Mouse (Mus musculus) C2C12 (cell line): ENCODE data around the gene Dock3. TPM values are rescaled to one million over a fixed set of nuclear protein-coding genes. Genes with fewer than 3 reads are reported as not detected.

ENCODE experiments used
- H3K27me3 ChIP-seq: one replicate; pipeline ENCODE4 v1.6.1; 2011; ENCODE audit not compliant: control insufficient read depth, insufficient read depth, insufficient read length
- H3K36me3 ChIP-seq: one replicate; pipeline ENCODE4 v1.6.1; 2011; ENCODE audit not compliant: control insufficient read depth, insufficient read depth
- H3K4me3 ChIP-seq: one replicate; pipeline ENCODE4 v1.5.1; 2011; ENCODE audit warnings: mild to moderate bottlenecking, control low read depth; ENCODE audit not compliant: poor library complexity, insufficient read depth, severe bottlenecking
- H3K79me2 ChIP-seq: one replicate; pipeline ENCODE4 v1.6.1; 2011; ENCODE audit not compliant: control insufficient read depth, insufficient read depth
- H3K79me3 ChIP-seq: one replicate; pipeline ENCODE4 v1.6.1; 2011; ENCODE audit warnings: low read depth, control low read depth
- H3ac ChIP-seq: one replicate; pipeline ENCODE3; 2011; ENCODE audit warnings: low read depth; ENCODE audit not compliant: control insufficient read depth, insufficient read length
- CEBPB ChIP-seq: IDR thresholded peaks from one replicate; pipeline ENCODE4 v1.6.1; 2011; ENCODE audit warnings: low read depth, mild to moderate bottlenecking, control low read depth, moderate library complexity
- CTCF ChIP-seq: IDR thresholded peaks from one replicate; pipeline ENCODE4 v1.5.1; 2011; ENCODE audit not compliant: control insufficient read depth, insufficient read depth, insufficient read length
- FOSL1 ChIP-seq: IDR thresholded peaks from one replicate; pipeline ENCODE4 v1.8.0; 2011; ENCODE audit warnings: mild to moderate bottlenecking, low read length; ENCODE audit not compliant: poor library complexity, insufficient read depth, severe bottlenecking
- MAX ChIP-seq: IDR thresholded peaks from one replicate; pipeline ENCODE4 v1.6.1; 2011; ENCODE audit warnings: mild to moderate bottlenecking, control low read depth
- MYOD1 ChIP-seq: IDR thresholded peaks from one replicate; pipeline ENCODE4 v1.6.1; 2011; ENCODE audit warnings: low read depth; ENCODE audit not compliant: control insufficient read depth, insufficient read length
- MYOG ChIP-seq: IDR thresholded peaks from one replicate; pipeline ENCODE4 v1.6.1; 2011; ENCODE audit not compliant: control insufficient read depth, insufficient read length; ENCODE audit errors: extremely low read depth
- USF1 ChIP-seq: IDR thresholded peaks from one replicate; pipeline ENCODE4 v1.6.1; 2011; ENCODE audit warnings: low read depth, mild to moderate bottlenecking, control low read depth, moderate library complexity
- polyA plus RNA-seq: library from polyadenylated mRNA; unstranded; fragments of >200 nt; fragmentation: generic; extraction: Trizol; gene quantifications from one replicate; pipeline ENCODE4 v1.2.1, GENCODE M21; 2012; ENCODE audit warnings: missing spikeins

Dock3 gene
- polyA plus RNA-seq, 1 experiment, result 0.26 TPM

DNA sequence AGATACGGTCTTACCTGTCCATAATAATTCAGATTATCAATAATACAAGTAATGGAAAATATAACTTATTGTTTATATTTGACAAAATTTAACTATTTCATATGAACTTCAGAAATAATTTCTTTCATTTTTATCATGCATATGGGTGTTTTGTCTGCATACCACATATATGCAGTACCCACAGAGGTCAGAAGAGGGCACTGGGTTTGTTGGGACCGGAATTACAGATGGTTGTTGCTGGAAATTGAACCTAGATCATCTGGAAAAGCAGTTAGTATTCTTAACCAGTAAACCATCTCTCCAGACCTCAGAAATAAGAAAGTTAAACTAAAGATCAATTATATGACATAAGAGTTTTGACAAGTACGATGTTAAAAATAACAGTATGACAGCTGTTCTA, 261.0 kb downstream of the Dock3 start:
- Histone ChIP-seq H3K79me3 (no peaks in the 10 kb centered on the region), H3K27me3 (peaks cover 15% of the 10 kb centered on the region)

DNA sequence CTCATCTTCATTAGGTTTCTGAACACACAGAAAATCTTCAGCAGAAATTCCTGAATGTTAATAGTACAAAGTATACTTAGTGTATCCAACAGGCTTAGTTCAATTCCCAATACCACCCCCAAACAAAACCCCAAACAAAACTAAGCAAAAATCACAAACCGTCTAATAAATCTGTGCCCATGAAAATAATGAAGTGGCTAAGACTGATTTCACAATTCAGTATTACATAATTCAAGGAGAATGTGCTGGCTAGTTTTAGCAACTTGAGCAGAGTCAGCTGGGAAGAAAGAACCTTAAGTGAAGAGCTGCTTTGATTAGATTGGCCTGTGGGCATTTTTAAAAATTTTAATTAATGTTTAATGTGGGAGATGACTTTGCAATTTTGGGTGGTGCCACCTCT, 273.3 kb downstream of the Dock3 start:
- H3K4me3 ChIP-seq, result no peak overlapping the region
- TF ChIP-seq FOSL1 (no peak), MYOD1 (no peak), MAX (no peak), CEBPB (no peak), USF1 (no peak), CTCF (no peak), MYOG (no peak)
- H3K79me2 ChIP-seq, result no peaks in the 10 kb centered on the region
- H3K27me3 ChIP-seq, result no peaks in the 10 kb centered on the region
- H3K79me3 ChIP-seq, result no peaks in the 10 kb centered on the region
- H3ac ChIP-seq, result no peak overlapping the region
- H3K36me3 ChIP-seq, result no peaks in the 10 kb centered on the region

More for the DNA sequence above, 261.0 kb downstream of the Dock3 start:
- TF ChIP-seq MYOG (no peak), MAX (no peak), CTCF (no peak)
- Histone ChIP-seq H3K36me3 (no peaks in the 10 kb centered on the region), H3ac (no peak overlapping the region), H3K4me3 (no peak overlapping the region), H3K79me2 (no peaks in the 10 kb centered on the region)

DNA sequence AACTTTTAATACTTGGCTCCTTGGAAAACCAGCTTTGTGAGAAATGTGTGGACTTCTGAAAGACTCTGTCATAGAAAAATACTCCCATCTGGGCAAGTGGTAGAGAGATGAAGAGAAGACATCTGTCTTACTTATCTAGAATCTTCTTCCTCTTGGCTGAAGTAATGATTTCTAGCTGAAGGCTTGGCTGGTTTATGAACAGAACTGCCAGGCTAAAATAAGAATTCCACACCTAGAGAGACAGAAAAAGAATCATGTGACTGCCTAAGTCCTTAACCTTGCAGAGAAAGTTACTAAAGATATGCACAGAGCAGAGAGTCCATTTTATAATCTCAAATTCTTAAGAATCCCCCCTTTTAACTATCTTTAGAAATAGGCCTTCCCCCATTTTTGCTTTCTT, 276.2 kb downstream of the Dock3 start:
- TF ChIP-seq CEBPB (no peak), MYOG (no peak), FOSL1 (no peak), MYOD1 (no peak)
- Histone ChIP-seq H3K27me3 (no peaks in the 10 kb centered on the region), H3K79me2 (no peaks in the 10 kb centered on the region), H3K79me3 (no peaks in the 10 kb centered on the region), H3ac (no peak overlapping the region), H3K4me3 (no peak overlapping the region), H3K36me3 (no peaks in the 10 kb centered on the region)

- Histone ChIP-seq H3ac (no peak overlapping the region), H3K4me3 (no peak overlapping the region), H3K79me2 (no peaks in the 10 kb centered on the region), H3K27me3 (no peaks in the 10 kb centered on the region), H3K36me3 (no peaks in the 10 kb centered on the region), H3K79me3 (no peaks in the 10 kb centered on the region)
- TF ChIP-seq MYOD1 (no peak), FOSL1 (no peak), CTCF (no peak), MAX (no peak), CEBPB (no peak), USF1 (no peak), MYOG (no peak)
These were observed 296.7 kb downstream of the Dock3 start for GRCm38 (mm10) chr9:106934998-106935397.

- Histone ChIP-seq H3K27me3 (peaks cover 14% of the 10 kb centered on the region), H3K79me2 (no peaks in the 10 kb centered on the region), H3K4me3 (no peak overlapping the region), H3K79me3 (no peaks in the 10 kb centered on the region), H3ac (no peak overlapping the region), H3K36me3 (no peaks in the 10 kb centered on the region)
- no peak for TF ChIP-seq MAX
- TF ChIP-seq CEBPB, result no peak
- TF ChIP-seq USF1, result no peak
- TF ChIP-seq FOSL1, result no peak
- TF ChIP-seq MYOD1, result no peak
- TF ChIP-seq MYOG, result no peak
- TF ChIP-seq CTCF, result no peak
These were observed 316.8 kb downstream of the Dock3 start for GRCm38 (mm10) chr9:106914878-106915277.

- Histone ChIP-seq H3K79me3 (no peaks in the 10 kb centered on the region), H3K4me3 (no peak overlapping the region), H3ac (no peak overlapping the region), H3K36me3 (no peaks in the 10 kb centered on the region), H3K27me3 (peaks cover 14% of the 10 kb centered on the region), H3K79me2 (no peaks in the 10 kb centered on the region)
- TF ChIP-seq MYOG, result no peak
- no peak for TF ChIP-seq USF1
- TF ChIP-seq CTCF, result no peak
- no peak for TF ChIP-seq FOSL1
- TF ChIP-seq MAX, result no peak
- TF ChIP-seq MYOD1, result no peak
- no peak for TF ChIP-seq CEBPB
These were observed 317.9 kb downstream of the Dock3 start for GRCm38 (mm10) chr9:106913759-106914158.
